Comparison of ENCODE assay signal across 30 mouse cellular contexts in the genomic region with DNA sequence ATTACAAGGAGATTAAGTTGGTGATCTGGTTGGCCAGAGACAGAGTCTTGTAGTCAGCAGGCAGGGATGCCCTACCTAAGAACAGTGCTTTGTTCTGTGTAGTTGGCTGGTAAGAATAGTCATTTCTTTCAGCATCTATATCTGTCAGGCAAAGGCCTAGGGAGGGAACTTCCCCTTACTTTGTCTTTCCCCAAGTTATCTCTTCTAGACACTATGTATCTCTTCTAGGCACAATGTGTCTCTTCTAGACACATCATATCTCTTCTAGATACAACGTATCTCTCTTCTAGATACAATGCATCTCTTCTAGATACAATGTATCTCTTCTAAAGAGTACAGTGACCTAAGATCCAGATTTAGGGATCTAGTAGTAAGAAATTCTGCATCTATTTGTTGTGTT.
"Had no signal": no experiment of that assay in that cellular context is flagged by ENCODE, and none has a peak within 500 bp of the region (broad histone marks: within the 10 kb centered on the region; RNA-seq: fewer than 3 reads in every experiment).

No protein-coding gene starts in this region.

- H3K27me3 ChIP-seq: limb, embryonic 12.5 days; limb, embryonic 15.5 days; liver, embryonic 12.5 days; liver, embryonic 15.5 days; lung, embryonic 15.5 days; megakaryocyte, embryonic 14.5 days; midbrain, embryonic 12.5 days; midbrain, embryonic 13.5 days; midbrain, embryonic 15.5 days; neural tube, embryonic 12.5 days had no signal

- H3K9me3 ChIP-seq: limb, embryonic 10.5 days; limb, embryonic 12.5 days; limb, embryonic 13.5 days; limb, embryonic 15.5 days; liver, embryonic 12.5 days; liver, embryonic 13.5 days; liver, embryonic 15.5 days; lung, embryonic 15.5 days; midbrain, embryonic 10.5 days; midbrain, embryonic 12.5 days; midbrain, embryonic 13.5 days; midbrain, embryonic 15.5 days; neural tube, embryonic 12.5 days had no signal

- DNase-seq: left cerebral cortex, postnatal 4 days; liver; liver, embryonic 13.5 days; liver, postnatal 0 days; lung, adult 18-20 months; lung, adult 2 months; lung, embryonic 14.5 days; lung, postnatal 10 days; lung, postnatal 14 days; lung, postnatal 36 days; lung, postnatal 4 days had no signal

- H3K4me3 ChIP-seq: limb, embryonic 10.5 days; limb, embryonic 12.5 days; limb, embryonic 13.5 days; limb, embryonic 15.5 days; liver, embryonic 12.5 days; liver, embryonic 13.5 days; liver, embryonic 15.5 days; lung, embryonic 15.5 days; megakaryocyte, embryonic 14.5 days; midbrain, embryonic 10.5 days; midbrain, embryonic 12.5 days; midbrain, embryonic 13.5 days; midbrain, embryonic 15.5 days; myocyte; neural tube, embryonic 12.5 days had no signal

- H3K9ac ChIP-seq: limb, embryonic 12.5 days; limb, embryonic 13.5 days; limb, embryonic 15.5 days; liver, embryonic 12.5 days; liver, embryonic 13.5 days; liver, embryonic 14.5 days; liver, embryonic 15.5 days; liver, postnatal 0 days; lung, embryonic 14.5 days; lung, embryonic 15.5 days; midbrain, embryonic 12.5 days; midbrain, embryonic 13.5 days; midbrain, embryonic 15.5 days; neural tube, embryonic 12.5 days had no signal

- ATAC-seq: liver, embryonic 12.5 days; liver, postnatal 0 days; lung, postnatal 0 days; midbrain, embryonic 13.5 days; midbrain, embryonic 15.5 days; midbrain, embryonic 16.5 days had no signal

- H3K4me2 ChIP-seq: limb, embryonic 12.5 days; limb, embryonic 13.5 days; limb, embryonic 15.5 days; liver, embryonic 11.5 days; liver, embryonic 12.5 days; liver, embryonic 13.5 days; liver, embryonic 15.5 days; lung, embryonic 14.5 days; lung, embryonic 15.5 days; midbrain, embryonic 12.5 days; midbrain, embryonic 13.5 days; midbrain, embryonic 15.5 days; neural tube, embryonic 12.5 days had no signal

- H3K36me3 ChIP-seq: limb, embryonic 10.5 days; limb, embryonic 12.5 days; limb, embryonic 13.5 days; limb, embryonic 15.5 days; liver, embryonic 12.5 days; liver, embryonic 13.5 days; liver, embryonic 15.5 days; lung, embryonic 15.5 days; midbrain, embryonic 10.5 days; midbrain, embryonic 12.5 days; midbrain, embryonic 13.5 days; midbrain, embryonic 15.5 days; neural tube, embryonic 12.5 days had no signal

- H3K4me1 ChIP-seq: limb, embryonic 15.5 days; liver, embryonic 12.5 days; liver, embryonic 13.5 days; liver, embryonic 15.5 days; midbrain, embryonic 10.5 days; midbrain, embryonic 12.5 days; midbrain, embryonic 13.5 days; midbrain, embryonic 15.5 days; neural tube, embryonic 12.5 days had no signal

- H3K27ac ChIP-seq: limb, embryonic 10.5 days; limb, embryonic 12.5 days; limb, embryonic 13.5 days; limb, embryonic 15.5 days; liver, embryonic 12.5 days; liver, embryonic 13.5 days; liver, embryonic 14.5 days; liver, embryonic 15.5 days; lung, embryonic 15.5 days; macrophage; midbrain, embryonic 10.5 days; midbrain, embryonic 12.5 days; midbrain, embryonic 13.5 days; midbrain, embryonic 15.5 days; neural tube, embryonic 12.5 days had no signal
